Mouse (Mus musculus) heart, embryonic 14.5 days (tissue): ENCODE data around the gene Olfr221. TPM values are rescaled to one million over a fixed set of nuclear protein-coding genes. Genes with fewer than 3 reads are reported as not detected.
A peak's percentile ranks its signal among the peaks of the same experiment; 100 is the strongest.

Source experiments
- ATAC-seq: fragments of 200-750 bp; cut with Nextera tagmentation; 2 replicates; pipeline ENCODE4 v1.8.0; 2017; ENCODE audit warnings: low read depth, moderate TSS enrichment; ENCODE audit not compliant: insufficient number of reproducible peaks, insufficient read depth, low FRiP score
- H3K27ac ChIP-seq, 2 experiments: fragments of 200-500 bp in 1 of 2; fragments of 300-500 bp in 1 of 2; sonication (generic) in 1 of 2; replicated peaks in 1 of 2; 2 replicates each; pipeline ENCODE4 v1.5.1; 2012 to 2014; ENCODE audit warnings: low read depth in 2 of 2, low read length in 2 of 2, control low read depth in 1 of 2, mild to moderate bottlenecking in 1 of 2, mixed read lengths in 1 of 2; ENCODE audit not compliant: control insufficient read depth in 1 of 2, insufficient read depth in 1 of 2
- H3K27me3 ChIP-seq: fragments of 300-500 bp; sonication (generic); 2 replicates; pipeline ENCODE4 v1.6.1; 2014; ENCODE audit warnings: mild to moderate bottlenecking, low read length, control low read depth; ENCODE audit not compliant: control insufficient read depth, insufficient read depth
- H3K36me3 ChIP-seq: fragments of 300-500 bp; sonication (generic); 2 replicates; pipeline ENCODE4 v1.6.1; 2014; ENCODE audit warnings: mild to moderate bottlenecking, control low read depth, low read length, mixed read lengths; ENCODE audit not compliant: control insufficient read depth, insufficient read depth
- H3K4me1 ChIP-seq, 2 experiments: fragments of 200-500 bp in 1 of 2; fragments of 300-500 bp in 1 of 2; sonication (generic) in 1 of 2; 2 replicates each; pipeline ENCODE4 v1.6.1; 2012 to 2014; ENCODE audit warnings: low read length in 2 of 2, control low read depth in 1 of 2, mixed read lengths in 1 of 2; ENCODE audit not compliant: control insufficient read depth in 2 of 2, insufficient read depth in 2 of 2
- H3K4me2 ChIP-seq: fragments of 300-500 bp; sonication (generic); 2 replicates; pipeline ENCODE4 v1.6.1; 2014; ENCODE audit warnings: mild to moderate bottlenecking, low read length
- H3K4me3 ChIP-seq, 2 experiments: fragments of 200-500 bp in 1 of 2; fragments of 300-500 bp in 1 of 2; sonication (generic) in 1 of 2; 2 replicates each; pipeline ENCODE4 v1.5.1; 2012 to 2014; ENCODE audit warnings: low read length in 2 of 2, mild to moderate bottlenecking in 2 of 2, control low read depth in 1 of 2, low read depth in 1 of 2, moderate library complexity in 1 of 2; ENCODE audit not compliant: control insufficient read depth in 1 of 2, insufficient read depth in 1 of 2
- H3K9ac ChIP-seq: fragments of 300-500 bp; sonication (generic); 2 replicates; pipeline ENCODE4 v1.6.1; 2014; ENCODE audit warnings: mild to moderate bottlenecking, low read length
- H3K9me3 ChIP-seq: fragments of 300-500 bp; sonication (generic); 2 replicates; pipeline ENCODE4 v1.6.1; 2016; ENCODE audit warnings: low read length, control low read depth; ENCODE audit not compliant: control insufficient read depth
- WGBS: fragments of 180-500 bp; shearing (Covaris S2); extraction: QIAGEN DNeasy Blood & Tissue Kit; methylation state at CpG from one replicate; pipeline ENCODE4 v1.1.7; 2014; 5-methylcytosine and 5-hydroxymethylcytosine counted together
- polyA plus RNA-seq: library from polyadenylated mRNA; unstranded; fragments of >200 nt; fragmentation: Nextera tagmentation; extraction: Ambion mirVana; gene quantifications from 2 replicates; pipeline ENCODE4 v1.2.1, GENCODE M21; 2014

Gene Olfr221
- polyA plus RNA-seq, 1 experiment from 2014 or later: not detected

- 86% methylated on average over 12 of the region's 12 CpGs for WGBS
- Histone ChIP-seq H3K4me2 (no peak overlapping the region), H3K36me3 (peaks cover 68% of the 10 kb centered on the region), H3K4me1 (peaks cover 2 to 18% of the 10 kb centered on the region in 2 experiments; a peak in 3 of 4 replicates), H3K4me3 (no peak overlapping the region), H3K27ac (no peak overlapping the region), H3K9ac (no peak overlapping the region), H3K9me3 (no peaks in the 10 kb centered on the region), H3K27me3 (no peaks in the 10 kb centered on the region)
- no peak for ATAC-seq
Measured at GRCm38 (mm10) chr14:51988731-51989130, 53.5 kb downstream of the Olfr221 start.

- ATAC-seq: no peak
- no peak overlapping the region for H3K9ac ChIP-seq
- peaks cover 53% of the 10 kb centered on the region for H3K36me3 ChIP-seq
- H3K4me2 ChIP-seq: peak overlapping the region; percentile 88; the same call in 1 of the 2 replicates
- H3K27ac ChIP-seq: peak overlapping the region; percentile 3 to 89; a peak in 1 of 4 replicates
- H3K9me3 ChIP-seq: no peaks in the 10 kb centered on the region
- no peaks in the 10 kb centered on the region for H3K27me3 ChIP-seq
- 89% methylated on average over 6 of the region's 6 CpGs for WGBS
- peaks cover 2 to 19% of the 10 kb centered on the region in 2 experiments; a peak in 3 of 4 replicates for H3K4me1 ChIP-seq
- H3K4me3 ChIP-seq: no peak overlapping the region
Measured at GRCm38 (mm10) chr14:51987177-51987576, 55.1 kb downstream of the Olfr221 start.

- H3K9ac ChIP-seq: peak overlapping the region; percentile 94
- peaks cover 42% of the 10 kb centered on the region for H3K36me3 ChIP-seq
- H3K4me2 ChIP-seq: peak overlapping the region; percentile 88
- no peak for ATAC-seq
- peak overlapping the region; percentile 81 to 83 for H3K4me3 ChIP-seq
- H3K4me1 ChIP-seq: peaks cover 2 to 19% of the 10 kb centered on the region in 2 experiments; a peak in 3 of 4 replicates
- WGBS: 3% methylated on average over 7 of the region's 7 CpGs
- H3K27me3 ChIP-seq: no peaks in the 10 kb centered on the region
- H3K9me3 ChIP-seq: no peaks in the 10 kb centered on the region
- peak overlapping the region; percentile 89 to 94 for H3K27ac ChIP-seq
Measured at GRCm38 (mm10) chr14:51986153-51986505, 56.1 kb downstream of the Olfr221 start.

DNA sequence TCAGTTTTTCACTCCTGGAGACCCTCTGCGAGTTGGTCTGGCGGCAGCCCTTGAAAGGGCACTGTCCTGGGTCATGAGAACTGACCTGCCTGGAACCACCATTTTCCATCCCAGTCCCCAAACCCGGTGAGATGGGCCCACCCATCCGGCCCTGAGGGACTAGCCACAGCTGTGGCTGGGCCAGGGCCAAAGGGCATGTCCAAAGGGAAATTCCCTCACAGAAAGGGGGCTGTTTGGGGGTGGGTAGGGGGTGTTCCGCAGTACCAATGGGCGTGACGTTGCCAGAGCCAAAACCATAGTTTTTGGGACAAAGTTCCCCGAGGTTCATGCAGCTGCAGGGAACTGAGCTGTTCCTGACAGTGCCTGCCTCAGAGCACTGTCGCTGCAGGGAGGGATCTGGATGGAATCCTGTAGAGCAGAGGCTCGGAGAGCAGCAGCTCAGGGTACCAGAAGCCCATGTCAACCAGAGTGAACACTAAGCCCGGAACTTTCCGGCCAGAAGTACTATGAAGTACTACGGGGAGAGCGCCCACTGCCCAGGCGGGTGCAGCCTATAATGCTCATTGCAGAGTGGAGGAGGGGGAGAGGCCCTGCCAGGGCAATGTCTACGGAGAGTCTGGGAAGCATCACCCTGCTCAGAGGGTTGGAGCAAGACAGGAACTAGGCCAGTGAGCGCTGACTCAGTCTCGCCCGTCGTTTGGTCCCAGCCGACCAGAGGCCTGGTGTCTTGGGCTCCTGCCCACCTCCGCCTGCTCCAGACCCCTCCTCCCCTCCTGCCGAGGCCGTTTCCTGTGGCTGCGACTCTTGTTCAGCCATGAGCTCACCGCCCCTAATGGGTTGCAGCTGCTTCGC, 56.7 kb downstream of the Olfr221 start:
- ATAC-seq: peak; percentile 73
- H3K27ac ChIP-seq: peak overlapping the region; percentile 89 to 94
- H3K4me1 ChIP-seq: peaks cover 2 to 19% of the 10 kb centered on the region in 2 experiments; a peak in 3 of 4 replicates
- no peaks in the 10 kb centered on the region for H3K27me3 ChIP-seq
- H3K9ac ChIP-seq: peak overlapping the region; percentile 94
- H3K4me2 ChIP-seq: peak overlapping the region; percentile 88
- no peaks in the 10 kb centered on the region for H3K9me3 ChIP-seq
- peaks cover 36% of the 10 kb centered on the region for H3K36me3 ChIP-seq
- under 1% methylated on average over 27 of the region's 27 CpGs for WGBS
- peak overlapping the region; percentile 81 to 83 for H3K4me3 ChIP-seq

- H3K4me2 ChIP-seq: peak within 1 kb of the TSS; percentile 88
- no peaks in the 10 kb centered on the region for H3K27me3 ChIP-seq
- no peaks in the 10 kb centered on the region for H3K9me3 ChIP-seq
- H3K27ac ChIP-seq: peak within 1 kb of the TSS; percentile 89 to 94
- ATAC-seq: peak; percentile 84
- peaks cover 26% of the 10 kb centered on the region for H3K36me3 ChIP-seq
- peaks cover 2 to 19% of the 10 kb centered on the region in 2 experiments; a peak in 3 of 4 replicates for H3K4me1 ChIP-seq
- WGBS: under 1% methylated on average over 71 of the region's 74 CpGs
- peak within 1 kb of the TSS; percentile 81 to 83 for H3K4me3 ChIP-seq
- peak within 1 kb of the TSS; percentile 94 for H3K9ac ChIP-seq
Measured at GRCm38 (mm10) chr14:51984247-51985231, 57.7 kb downstream of the Olfr221 start, which contains the start of gene Arhgef40. Gene Arhgef40, plus strand, starts transcription at chr14:51984719.

Other genes with a start within 250 kb of the Olfr221 start
- gene AY358078, start 242.4 kb downstream of the Olfr221 start, polyA plus RNA-seq: not detected in 2 replicates
- gene Ear6, start 188.8 kb downstream of the Olfr221 start, polyA plus RNA-seq: not detected in 2 replicates
- 49.6 and 49.8 TPM in 2 replicates for gene Mettl17, start 157.6 kb downstream of the Olfr221 start, polyA plus RNA-seq
- gene Slc39a2, start 149.6 kb downstream of the Olfr221 start, polyA plus RNA-seq: 0.20 and 0.23 TPM in 2 replicates
- 235 and 269 TPM in 2 replicates for gene Ndrg2, start 128.3 kb downstream of the Olfr221 start, polyA plus RNA-seq
- not detected in 2 replicates for gene Tppp2, start 124.0 kb downstream of the Olfr221 start, polyA plus RNA-seq
- not detected in 2 replicates for gene Rnase13, start 119.7 kb downstream of the Olfr221 start, polyA plus RNA-seq
- 50.6 and 59.6 TPM in 2 replicates for gene Arhgef40, start 57.7 kb downstream of the Olfr221 start, polyA plus RNA-seq
- 1.2 and 1.5 TPM in 2 replicates for gene Tmem253, start 26.8 kb downstream of the Olfr221 start, polyA plus RNA-seq
- 19.2 and 19.9 TPM in 2 replicates for gene Zfp219, start 21.7 kb downstream of the Olfr221 start, polyA plus RNA-seq
- 331 and 352 TPM in 2 replicates for gene Hnrnpc, start 61.6 kb upstream of the Olfr221 start, polyA plus RNA-seq
- 32.0 and 32.6 TPM in 2 replicates for gene Rpgrip1, start 68.2 kb upstream of the Olfr221 start, polyA plus RNA-seq
- 30.2 and 36.6 TPM in 2 replicates for gene Supt16, start 155.0 kb upstream of the Olfr221 start, polyA plus RNA-seq
- 28.2 and 30.3 TPM in 2 replicates for gene Chd8, start 215.3 kb upstream of the Olfr221 start, polyA plus RNA-seq
- gene Tox4, start 236.7 kb upstream of the Olfr221 start, polyA plus RNA-seq: 39.2 and 39.7 TPM in 2 replicates
- 16.4 and 16.8 TPM in 2 replicates for gene Rab2b, start 237.1 kb upstream of the Olfr221 start, polyA plus RNA-seq